Mouse (Mus musculus): ENCODE results near the gene Ttc19.

GRCm38 (mm10) chr11:62305866-62306265 is 24.6 kb downstream of the Ttc19 start:
- TF ChIP-seq EP300 (IDR thresholded peaks at IDR 0.05; ENCODE audit: low read depth) (no peak), CTCF (IDR thresholded peaks at IDR 0.05; ENCODE audit: low read depth) (no peak)
